Mouse (Mus musculus) frontal cortex, postnatal 25 days (tissue): ENCODE results near the gene Ntn5.

Experiments
- DNase-seq, 2 experiments: peaks; one replicate each; pipeline ENCODE4 v3.0.0; 2022; ENCODE audit warnings: low spot score in 2 of 2

Gene Ntn5

GRCm38 (mm10) chr7:45697894-45698293 is 14.1 kb downstream of the Ntn5 start:
- DNase-seq: no peak

GRCm38 (mm10) chr7:45699523-45700141 is 15.8 kb downstream of the Ntn5 start, which contains the start of gene Car11:
Car11 (plus strand) TSS chr7:45699843.
- DNase-seq: no peak

- DNase-seq: peak; percentile 69 to 72
Observed at GRCm38 (mm10) chr7:45700301-45701015, 16.6 kb downstream of the Ntn5 start.

- DNase-seq: no peak
Observed at GRCm38 (mm10) chr7:45701072-45701471, 17.2 kb downstream of the Ntn5 start.

GRCm38 (mm10) chr7:45701607-45702006 is 17.8 kb downstream of the Ntn5 start:
- DNase-seq: no peak

GRCm38 (mm10) chr7:45702316-45702715 is 18.5 kb downstream of the Ntn5 start:
- DNase-seq: no peak

- no peak for DNase-seq
Observed at GRCm38 (mm10) chr7:45702809-45703520, 19.1 kb downstream of the Ntn5 start.

GRCm38 (mm10) chr7:45703521-45704033 is 19.8 kb downstream of the Ntn5 start:
- DNase-seq: no peak

- DNase-seq: peak; percentile 59 to 69
Observed at GRCm38 (mm10) chr7:45704046-45704559, 20.3 kb downstream of the Ntn5 start.

- peak; percentile 97 to 99 for DNase-seq
Observed at GRCm38 (mm10) chr7:45704730-45705442, 21.1 kb downstream of the Ntn5 start, which contains the start of gene Dbp. Dbp (plus strand) TSS chr7:45705088.

GRCm38 (mm10) chr7:45705443-45705864 is 21.6 kb downstream of the Ntn5 start:
- no peak for DNase-seq

GRCm38 (mm10) chr7:45705873-45706281 is 22.1 kb downstream of the Ntn5 start:
- peak in 1 of 2 experiments; percentile 73 for DNase-seq

- peak; percentile 64 to 70 for DNase-seq
Observed at GRCm38 (mm10) chr7:45706721-45707241, 23.0 kb downstream of the Ntn5 start.

GRCm38 (mm10) chr7:45707375-45707967 is 23.6 kb downstream of the Ntn5 start:
- DNase-seq: peak; percentile 92 to 96

GRCm38 (mm10) chr7:45708221-45708761 is 24.5 kb downstream of the Ntn5 start:
- DNase-seq: no peak

- no peak for DNase-seq
Observed at GRCm38 (mm10) chr7:45709036-45709435, 25.2 kb downstream of the Ntn5 start.

GRCm38 (mm10) chr7:45709677-45710355 is 26.0 kb downstream of the Ntn5 start:
- DNase-seq: no peak

- DNase-seq: no peak
Observed at GRCm38 (mm10) chr7:45710477-45711191, 26.8 kb downstream of the Ntn5 start.
